Mouse (Mus musculus): ENCODE data around the gene Scyl2.

DNA sequence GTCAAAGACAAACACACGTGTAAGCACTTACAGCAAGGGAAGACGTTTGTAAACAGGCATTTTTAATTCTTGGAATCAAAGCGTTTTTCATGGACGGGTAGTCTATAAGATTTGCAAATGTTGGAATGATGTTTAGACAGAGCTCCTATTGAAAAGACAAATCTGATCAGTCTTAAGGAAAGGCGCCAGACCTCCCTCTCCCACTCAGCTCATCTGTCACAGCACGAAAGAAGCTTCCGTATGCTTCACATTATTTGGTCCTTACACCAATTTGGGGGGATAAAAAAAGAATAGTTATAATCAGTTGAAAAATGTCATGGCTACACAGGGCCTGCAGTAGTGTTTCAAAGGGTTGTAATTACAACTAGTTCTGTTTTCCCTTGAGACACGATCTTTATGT is 33.2 kb downstream of the Scyl2 start:
- TF ChIP-seq CTCF (IDR thresholded peaks at IDR 0.05; ENCODE audit: low read depth) (no peak), EP300 (IDR thresholded peaks at IDR 0.05; ENCODE audit: low read depth) (no peak)
